Mouse (Mus musculus): ENCODE measurements around the gene Rexo5. TPM values are rescaled to one million over a fixed set of nuclear protein-coding genes. Genes with fewer than 3 reads are reported as not detected.

The Rexo5 gene
- total and polyA plus RNA-seq, 3 experiments = 1.5 to 6.5 (median 5.9) TPM

DNA sequence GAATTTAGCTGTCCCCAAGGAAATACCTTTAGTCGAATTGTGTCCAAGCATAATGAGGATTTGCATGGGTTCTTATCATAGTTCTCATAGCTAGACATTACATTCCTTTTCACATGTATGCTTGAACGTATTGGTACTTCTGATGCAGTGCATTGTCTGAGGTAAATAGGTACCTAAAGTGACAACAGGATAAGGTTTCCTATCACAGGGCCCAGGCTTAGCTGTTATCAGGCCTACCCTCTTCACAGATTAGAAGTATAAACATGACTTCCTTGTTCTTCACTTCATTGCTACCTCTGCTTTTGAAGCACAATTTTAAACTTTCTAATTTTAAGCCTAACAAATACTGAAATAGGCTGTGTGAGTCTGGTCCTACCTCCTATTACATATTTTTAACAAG, 51.7 kb downstream of the Rexo5 start:
- DNase-seq = no peak

DNA sequence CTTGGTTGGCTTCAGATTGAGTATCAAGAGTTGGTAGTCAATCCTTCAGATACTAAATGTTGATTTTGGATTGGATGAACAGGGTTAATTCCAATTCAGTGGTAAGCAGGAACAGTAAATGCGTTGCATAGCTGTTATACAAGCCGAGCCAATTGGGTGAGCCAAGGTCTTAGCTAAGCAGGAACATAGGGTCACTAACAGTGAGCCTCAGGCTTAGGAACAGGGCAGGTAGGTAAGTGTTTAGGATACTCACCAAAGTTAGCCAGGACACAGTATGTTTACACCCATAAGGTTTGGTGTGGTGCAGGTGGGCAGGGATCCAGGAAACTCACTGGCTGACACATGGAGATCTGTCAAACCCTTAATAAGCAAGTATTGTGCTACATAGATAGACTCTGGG, 53.6 kb downstream of the Rexo5 start:
- DNase-seq = peak; percentile 20

DNA sequence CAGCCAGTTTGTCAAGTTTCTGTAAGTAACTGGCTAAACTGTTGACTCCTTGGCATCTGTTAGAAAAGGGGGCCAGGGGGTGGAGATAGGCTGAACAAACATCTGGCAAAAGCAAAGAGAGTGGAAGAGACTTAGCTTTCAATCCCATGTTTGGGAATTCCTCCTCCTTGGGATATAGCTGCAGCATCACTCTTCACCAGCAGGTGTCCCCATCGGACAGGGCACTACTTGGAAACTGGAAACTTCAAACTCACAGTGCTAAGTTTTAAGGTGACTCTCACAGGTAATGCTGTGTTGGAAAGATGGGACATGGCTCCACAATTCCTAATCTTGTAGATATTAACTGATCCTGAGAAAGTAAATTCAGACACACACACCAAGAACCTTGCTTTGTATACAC, 55.3 kb downstream of the Rexo5 start:
- DNase-seq = peak; percentile 64

DNA sequence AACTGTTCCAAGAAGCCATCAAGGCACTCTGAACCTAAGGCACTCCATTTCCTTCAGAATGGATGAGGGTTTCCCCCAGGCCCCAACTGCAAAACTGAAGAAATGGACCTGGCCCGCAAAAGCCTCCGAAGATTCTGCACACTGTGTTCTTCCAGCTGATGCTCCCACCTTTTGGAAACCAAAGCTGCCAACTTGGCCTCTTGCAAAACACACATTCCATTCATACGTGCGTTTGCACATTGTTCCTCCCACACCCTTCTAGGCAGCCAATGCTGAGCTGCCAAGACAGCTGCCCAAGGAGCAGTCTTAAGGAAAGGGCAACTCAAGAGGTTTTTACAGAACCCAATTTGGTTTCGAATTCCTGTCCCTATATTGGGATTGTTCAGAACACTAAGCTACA, 56.9 kb downstream of the Rexo5 start:
- peak; percentile 23 for DNase-seq

DNA sequence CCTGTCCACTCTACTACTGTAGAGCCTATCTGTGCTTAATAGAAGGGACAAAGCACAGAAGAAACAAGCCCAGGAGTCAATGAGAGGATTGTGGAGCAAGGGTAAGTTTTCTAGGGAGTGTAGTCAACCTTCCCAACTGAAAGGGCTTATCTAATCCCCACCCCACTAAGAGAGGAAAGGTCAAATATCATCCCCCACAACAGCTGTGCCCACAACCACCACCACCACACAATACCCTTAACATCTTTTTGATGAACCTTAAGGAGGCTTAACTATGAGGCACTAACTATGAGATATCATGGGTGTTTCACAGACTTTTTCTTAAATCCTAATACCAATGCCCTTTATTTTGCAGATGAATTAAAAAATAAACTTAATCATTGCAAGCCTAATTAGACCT, 58.7 kb downstream of the Rexo5 start:
- no peak for DNase-seq

DNA sequence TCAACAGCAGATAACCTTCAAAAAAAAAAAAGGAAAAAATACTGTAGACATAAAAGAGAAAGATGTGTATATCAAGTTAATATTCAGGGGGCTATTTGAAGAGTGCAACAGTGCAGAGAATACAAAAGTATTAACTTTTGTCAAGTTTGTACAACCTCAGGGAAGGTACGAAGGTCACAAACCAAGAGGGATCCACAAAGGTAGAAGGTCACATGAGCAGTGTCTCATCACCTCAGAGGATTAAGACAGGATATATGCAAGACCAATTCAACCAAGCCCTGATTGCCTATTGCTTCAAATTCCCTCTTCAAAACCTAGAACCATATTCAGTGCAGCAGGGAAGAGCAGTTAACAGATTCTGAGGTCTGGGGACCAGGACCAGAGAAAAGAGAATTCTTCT, 59.4 kb downstream of the Rexo5 start:
- no peak for DNase-seq

DNA sequence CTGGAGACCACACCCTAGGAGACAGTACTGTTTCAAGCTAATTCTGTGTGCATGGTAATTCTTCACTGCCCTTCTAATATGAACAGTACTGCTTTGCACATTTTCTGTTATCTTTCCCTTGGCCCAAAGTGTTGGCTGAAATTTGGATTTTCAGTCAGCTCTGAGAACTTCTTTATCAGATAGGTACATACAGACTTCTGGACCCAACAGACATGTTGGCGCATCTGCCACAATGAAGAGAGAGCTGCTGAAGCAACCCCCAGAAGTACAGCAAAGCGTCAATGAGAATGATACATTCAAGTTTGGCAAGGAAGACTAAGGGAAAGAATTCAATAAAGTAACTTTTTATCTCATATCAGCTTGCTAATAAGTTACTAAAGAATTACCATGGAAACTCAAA, 60.6 kb downstream of the Rexo5 start:
- no peak for DNase-seq

DNA sequence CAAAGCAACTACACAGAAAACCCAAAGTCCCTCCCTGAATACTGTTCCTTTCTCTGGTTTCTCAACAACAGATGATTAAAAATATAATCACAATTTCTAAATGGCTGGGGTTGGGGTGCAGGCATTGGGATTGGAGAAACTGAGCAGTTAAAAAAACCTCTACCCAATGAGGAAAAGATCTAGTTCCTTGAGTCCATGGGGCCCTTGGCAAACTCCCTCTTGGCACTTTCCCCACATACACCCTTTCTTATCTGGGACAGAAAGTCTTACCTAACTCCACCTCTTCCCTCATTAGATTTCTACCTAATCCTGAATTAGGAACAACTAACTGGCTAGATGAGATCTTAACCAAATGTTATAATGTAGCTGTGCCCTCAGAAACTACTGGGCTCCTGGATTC, 61.2 kb downstream of the Rexo5 start:
- DNase-seq = no peak

DNA sequence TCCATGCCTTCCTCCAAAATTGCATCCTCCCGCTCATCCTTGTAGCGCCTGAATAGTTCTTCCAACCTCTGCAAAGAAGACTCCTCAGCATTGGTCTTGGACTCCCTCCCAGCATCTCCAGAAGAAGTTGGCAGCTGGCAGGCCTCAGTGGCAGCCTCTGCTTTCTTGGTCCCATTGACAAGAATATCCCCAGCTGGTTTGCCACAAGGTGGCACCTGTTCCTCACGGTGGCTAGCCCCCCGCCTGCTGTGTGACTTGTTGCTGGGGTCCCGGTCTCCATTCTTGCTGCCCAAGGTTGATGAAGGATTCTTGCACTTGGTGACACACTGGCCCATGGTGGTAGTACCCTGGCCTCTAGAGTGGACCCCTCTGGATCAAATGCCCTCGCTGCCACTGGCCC, 65.7 kb downstream of the Rexo5 start:
- no peak for DNase-seq

DNA sequence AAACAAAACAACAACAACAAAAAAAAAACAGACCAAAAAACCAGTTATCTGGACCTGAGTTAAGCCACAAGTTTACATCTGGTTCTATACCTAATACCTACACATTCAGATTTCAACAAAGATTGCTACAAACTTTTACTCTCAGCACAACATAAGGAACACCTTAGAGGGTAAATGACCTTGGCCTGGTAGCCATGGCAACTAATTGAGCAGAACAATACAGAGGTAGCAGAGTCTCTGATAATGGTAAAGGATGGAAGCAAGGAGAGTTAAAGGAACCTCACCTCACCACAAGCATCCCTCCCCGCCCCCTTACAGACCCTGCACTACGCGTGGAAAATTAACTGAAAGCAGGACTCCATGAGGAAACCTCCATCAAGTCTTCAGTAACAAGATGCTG, 66.3 kb downstream of the Rexo5 start:
- DNase-seq = no peak

DNA sequence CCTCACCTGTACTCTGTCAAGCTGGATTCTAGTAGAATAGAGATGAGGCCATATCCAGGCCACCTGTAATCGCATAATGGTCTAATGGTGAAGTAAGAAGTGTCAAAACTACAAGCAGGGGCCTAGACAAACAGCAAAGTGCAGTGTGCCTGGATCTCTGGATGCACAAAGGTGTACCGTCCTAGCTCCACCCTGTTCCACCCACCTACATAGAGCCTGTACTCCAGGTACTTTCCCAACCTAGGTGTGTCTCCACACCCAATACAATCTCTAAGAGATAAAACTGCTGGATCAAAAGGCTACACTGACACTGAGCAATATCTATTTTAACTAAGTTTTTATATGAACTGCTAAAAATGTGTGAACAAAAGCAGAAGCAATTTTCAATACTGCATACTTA, 66.7 kb downstream of the Rexo5 start:
- no peak for DNase-seq

DNA sequence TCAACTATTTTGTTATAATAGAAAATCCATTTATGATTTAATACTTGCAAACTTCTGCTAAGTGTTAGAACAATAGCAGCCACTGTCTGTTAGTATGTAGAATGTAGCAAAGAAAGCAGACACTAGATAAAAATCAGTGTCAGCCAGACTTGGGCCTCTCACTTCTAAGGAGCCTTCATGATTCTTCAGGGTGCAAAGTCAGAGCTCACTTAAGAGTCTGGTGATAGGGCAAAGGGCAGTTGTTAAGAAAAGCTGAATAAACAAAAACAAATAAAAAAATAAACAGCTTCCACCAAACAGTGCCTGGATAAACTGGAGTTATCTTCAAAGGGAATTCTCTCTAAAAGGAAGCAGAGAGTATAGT, 67.1 kb downstream of the Rexo5 start:
- no peak for DNase-seq

DNA sequence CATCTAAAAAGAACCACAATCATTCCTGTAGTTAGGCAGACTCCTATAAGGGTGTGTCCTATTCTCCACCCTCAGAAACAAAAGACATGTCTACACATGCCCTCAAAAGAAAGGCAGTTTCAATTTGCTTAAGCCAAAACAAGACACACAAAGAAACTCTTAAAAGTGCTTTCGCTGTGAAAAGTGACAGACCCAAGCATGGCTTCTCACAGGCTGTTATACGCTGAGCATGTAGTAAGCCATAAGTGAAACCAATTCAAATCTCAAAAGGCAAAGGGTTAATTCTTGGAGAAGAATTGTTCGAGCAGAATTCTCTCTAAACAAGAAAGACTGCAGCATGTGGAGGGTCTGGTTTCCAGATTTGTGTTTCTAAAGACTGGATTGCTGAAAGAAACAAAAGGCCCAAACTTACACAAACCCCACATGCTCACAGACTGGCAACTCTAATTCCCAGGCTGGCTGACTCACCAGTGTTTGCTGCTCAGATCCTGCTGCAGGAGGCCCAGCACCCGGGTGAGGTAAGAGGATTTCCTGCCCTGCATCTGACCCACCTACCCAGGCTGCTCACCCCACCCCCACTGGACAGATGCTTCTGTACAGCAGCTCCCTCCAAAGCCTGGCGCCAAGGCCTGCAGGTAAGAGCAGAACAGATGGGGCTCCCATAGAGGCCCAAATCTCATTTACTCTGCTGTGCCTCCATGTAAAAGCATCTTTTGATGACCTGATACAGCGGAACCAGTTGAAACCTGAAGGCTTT, 67.7 kb downstream of the Rexo5 start:
- DNase-seq = peak; percentile 68

DNA sequence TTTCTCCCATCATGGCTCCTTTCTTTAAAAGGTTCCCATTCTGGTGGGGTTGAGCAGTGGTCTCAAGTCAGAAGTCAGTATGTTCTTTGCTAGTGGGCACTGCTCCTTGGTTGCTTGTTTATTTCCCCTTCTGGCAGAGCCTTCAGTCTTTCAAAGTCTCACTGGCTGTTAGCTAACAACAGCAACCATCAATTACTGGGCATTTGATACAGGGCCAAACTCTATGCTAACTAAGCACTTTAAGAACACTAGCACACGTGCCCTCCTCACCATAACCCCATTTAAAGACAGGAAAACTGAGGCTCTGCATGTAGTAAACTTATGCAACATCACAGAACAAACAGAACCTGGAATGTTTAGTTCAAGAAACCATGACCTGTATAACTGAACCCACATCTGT, 68.4 kb downstream of the Rexo5 start:
- no peak for DNase-seq

DNA sequence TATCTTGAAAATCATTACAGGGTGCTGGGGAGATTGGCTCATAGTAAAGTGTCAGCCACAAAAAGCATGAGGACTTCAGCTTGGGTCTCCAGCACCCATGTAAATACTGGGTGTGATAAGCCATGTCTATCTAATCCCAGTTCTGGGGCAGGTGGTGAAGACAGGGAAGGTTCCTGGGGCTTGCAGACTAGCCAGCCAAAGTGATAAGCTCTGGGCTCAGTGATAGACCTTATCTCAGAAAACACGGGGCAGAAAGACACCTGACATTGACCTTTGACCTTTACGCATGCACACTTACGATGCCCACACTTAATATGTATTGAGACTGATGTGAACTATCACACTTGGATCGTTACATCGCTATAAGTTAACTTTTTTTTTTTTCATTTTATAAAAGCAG, 70.7 kb downstream of the Rexo5 start:
- no peak for DNase-seq

DNA sequence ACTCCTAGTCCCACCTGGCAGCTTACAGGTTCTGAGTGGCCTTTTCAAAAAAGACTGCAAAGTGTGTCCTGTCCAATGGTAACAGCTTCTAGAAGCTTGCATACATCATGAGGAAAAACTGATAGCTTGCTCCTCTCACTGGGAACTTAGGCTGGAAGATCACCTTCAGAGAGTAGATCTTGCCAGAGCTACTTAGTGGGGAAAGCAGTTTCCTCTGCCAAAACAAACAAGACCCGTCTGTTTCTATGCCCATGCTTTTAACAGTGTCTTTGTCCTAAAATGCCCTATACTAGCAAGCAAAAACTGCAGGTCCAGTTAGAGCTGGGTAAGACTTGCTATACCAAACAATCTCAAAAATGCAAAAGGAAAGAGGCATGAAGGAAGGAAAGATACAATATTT, 72.3 kb downstream of the Rexo5 start:
- no peak for DNase-seq

DNA sequence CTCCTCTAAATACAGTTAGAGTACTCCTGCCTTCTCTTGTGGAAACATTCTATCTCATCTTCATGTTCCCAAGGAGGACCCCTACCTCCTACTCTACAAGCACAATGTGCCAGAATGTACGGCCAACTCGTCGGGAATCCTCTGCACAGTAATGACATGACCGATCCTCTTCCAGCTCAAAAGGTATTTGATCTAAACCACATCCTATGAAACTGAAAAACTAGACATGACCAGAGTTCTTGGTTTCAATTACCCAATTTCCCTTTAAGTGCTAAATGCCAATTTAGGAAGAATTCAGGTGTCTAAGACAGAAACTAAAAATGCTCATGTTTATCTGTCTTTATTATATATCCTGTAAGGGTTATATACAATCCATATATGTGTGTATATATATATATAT, 78.4 kb downstream of the Rexo5 start:
- DNase-seq = no peak

DNA sequence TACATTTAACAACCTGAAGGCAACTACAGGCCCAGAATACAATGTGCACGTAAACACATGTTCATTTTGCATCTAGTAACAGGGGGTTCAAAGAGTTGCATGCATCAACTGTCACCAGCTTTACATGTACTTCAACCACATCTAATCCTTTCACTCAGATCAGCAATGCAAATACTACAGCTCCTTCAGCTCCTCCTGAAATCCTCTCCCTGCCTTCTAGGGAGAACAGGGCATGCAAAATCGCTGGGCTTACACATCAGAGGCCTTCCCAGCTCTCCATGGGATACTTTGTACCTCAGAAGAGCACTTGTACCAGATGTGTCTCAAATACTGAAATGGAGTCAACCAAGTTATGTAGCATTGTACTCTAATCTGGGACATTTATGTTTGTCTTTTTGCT, 79.2 kb downstream of the Rexo5 start:
- no peak for DNase-seq

DNA sequence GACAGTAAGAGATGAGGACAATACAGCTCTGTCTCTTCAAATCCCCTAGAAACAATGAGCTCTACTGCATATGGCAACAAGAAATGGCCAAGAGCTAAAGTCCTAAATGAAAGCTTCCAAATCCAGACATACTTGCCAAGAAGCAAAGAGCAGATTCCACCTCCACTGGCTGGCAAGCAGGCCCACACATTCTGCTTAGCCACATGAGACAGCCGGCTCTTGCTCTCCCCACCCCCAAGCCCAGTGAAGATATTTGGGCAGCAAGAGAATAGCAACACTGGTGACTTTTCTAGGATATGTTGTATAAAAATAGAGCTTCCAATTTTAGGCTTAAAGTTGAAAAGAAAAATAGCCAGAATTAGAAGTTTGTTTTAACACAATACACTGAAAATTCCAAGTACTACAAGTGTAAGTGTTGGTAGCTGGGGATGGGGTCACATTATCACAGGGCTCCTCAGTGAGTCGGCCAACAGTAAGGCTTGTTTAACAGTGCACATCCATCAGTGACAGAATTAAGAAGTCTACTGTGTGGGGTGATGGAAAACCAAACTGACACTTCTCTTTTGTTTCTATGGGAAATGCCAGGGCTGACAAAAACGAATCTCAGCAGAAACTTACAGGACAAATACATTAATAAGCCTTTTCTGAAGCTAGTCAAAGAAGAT, 82.1 kb downstream of the Rexo5 start:
- no peak for DNase-seq

DNA sequence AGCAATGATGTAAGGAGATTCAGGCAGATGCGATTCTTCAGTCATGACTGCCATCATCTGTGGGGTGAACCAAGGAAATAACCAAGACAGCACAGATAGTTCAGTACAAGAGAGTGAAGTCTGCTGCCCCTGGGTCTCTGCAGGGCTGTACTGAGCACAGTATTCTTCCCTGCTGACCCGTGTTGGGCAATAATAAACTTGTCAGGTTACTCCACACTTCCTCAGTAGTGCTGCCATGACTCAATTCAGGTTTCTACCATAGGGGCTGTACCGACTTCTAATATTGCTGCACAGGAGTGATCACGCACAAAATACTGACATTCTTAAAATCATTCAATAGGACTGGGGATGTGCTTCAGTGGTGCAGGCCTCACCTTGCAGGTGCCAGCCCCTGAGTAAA, 85.4 kb downstream of the Rexo5 start:
- no peak for DNase-seq

DNA sequence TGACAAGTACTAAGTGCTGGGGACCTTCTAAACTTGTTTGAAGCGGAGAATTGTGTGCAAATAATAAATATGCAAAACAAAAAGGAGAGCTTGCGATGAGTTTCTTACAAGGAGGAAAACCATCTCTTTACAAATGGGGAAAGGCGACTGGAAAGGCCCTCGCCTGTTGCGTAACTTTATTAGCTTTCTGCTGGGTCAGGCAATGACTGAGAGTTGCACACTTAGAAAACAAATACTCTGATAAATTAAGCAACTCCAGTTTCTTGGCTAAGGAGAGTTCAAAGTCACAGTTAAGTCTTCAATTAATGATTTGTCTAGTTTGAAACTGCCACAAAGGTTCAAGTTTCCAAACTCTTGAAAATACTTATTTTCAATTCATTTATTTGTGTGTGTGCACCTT, 86.5 kb downstream of the Rexo5 start:
- DNase-seq = peak; percentile 28

DNA sequence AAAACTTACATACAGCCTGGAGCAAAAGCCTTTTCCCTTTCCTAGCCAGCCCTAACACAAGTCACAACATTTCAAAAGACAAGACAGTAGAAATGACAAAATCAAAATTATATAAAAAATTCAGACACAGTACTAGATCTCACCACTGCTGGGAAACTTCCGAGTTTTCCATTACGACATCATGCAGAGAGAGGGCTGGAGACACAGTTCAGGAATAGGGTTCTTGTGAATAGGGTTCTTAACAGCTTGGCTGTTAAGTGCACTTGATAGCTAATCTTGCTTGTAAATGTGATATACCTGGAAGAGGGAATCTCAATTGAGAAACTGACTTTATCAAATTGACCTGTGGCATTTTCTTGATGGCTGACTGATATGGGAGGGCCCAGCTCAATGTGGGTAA, 87.4 kb downstream of the Rexo5 start:
- DNase-seq = no peak

DNA sequence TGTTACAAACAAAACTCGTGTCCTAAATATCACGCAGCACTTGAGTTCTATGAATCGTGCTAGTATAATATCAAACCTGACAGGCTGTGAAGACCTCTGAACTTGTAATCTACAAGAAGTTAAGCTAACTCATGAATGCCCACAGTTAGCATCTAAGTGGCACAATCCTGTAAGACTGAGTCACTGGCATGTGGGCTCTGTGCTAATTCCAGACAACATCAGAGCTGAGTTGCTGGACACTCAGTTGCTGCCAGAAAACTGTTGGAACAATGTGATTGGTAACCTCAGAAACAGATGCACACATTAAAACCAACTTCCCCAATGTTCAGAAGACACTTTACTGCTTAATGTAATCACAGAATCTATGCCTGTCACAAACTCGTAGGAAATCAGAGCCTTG, 94.1 kb downstream of the Rexo5 start:
- no peak for DNase-seq

DNA sequence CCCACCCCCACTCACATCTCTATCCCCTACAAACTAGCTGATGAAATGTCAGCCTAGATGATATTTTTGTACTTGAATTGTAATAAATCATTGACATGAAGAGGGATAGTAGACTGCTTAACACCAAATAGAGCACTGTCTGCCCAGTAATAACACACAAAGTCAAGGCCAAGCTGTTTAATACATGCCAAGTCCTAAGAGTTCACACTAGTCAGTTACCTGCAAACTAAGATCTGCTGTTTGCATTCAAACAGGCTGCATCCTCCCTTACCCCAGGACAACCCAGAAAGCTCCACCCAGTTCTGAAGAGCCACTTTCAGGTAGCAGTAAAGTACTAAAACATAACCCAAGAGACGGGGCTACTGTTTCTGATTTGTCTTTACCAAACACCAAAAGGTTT, 98.4 kb downstream of the Rexo5 start:
- no peak for DNase-seq
